Mouse (Mus musculus): ENCODE results near the gene Acin1. TPM values are rescaled to one million over a fixed set of nuclear protein-coding genes. Genes with fewer than 3 reads are reported as not detected.

Acin1 gene
- polyA plus RNA-seq, 1 experiment from 2014 or later: 132 TPM

- Histone ChIP-seq H3K4me3 (replicated peaks) (no peak overlapping the region), H3K4me2 (replicated peaks) (no peak overlapping the region), H3K4me1 (peaks cover 23% of the 10 kb centered on the region), H3K36me3 (peaks cover 63% of the 10 kb centered on the region), H3K9ac (no peak overlapping the region), H3K9me3 (replicated peaks) (no peaks in the 10 kb centered on the region), H3K27ac (replicated peaks) (no peak overlapping the region), H3K27me3 (no peaks in the 10 kb centered on the region)
- 79% methylated on average over 25 of the region's 25 CpGs for WGBS
- no peak for ATAC-seq (ENCODE audit: insufficient number of reproducible peaks, low FRiP score, low TSS enrichment, low read depth)
These were observed 44.3 kb downstream of the Acin1 start for GRCm38 (mm10) chr14:54642224-54642944.

GRCm38 (mm10) chr14:54641305-54641969 is 45.3 kb downstream of the Acin1 start, which contains the start of gene Cdh24:
Cdh24 (minus strand) TSS chr14:54641364.
- Histone ChIP-seq H3K4me1 (peaks cover 23% of the 10 kb centered on the region), H3K4me3 (replicated peaks) (peak within 1 kb of the TSS; percentile 80), H3K9me3 (replicated peaks) (no peaks in the 10 kb centered on the region), H3K27ac (replicated peaks) (peak within 1 kb of the TSS; percentile 86), H3K36me3 (peaks cover 62% of the 10 kb centered on the region), H3K4me2 (replicated peaks) (peak within 1 kb of the TSS; percentile 96), H3K9ac (peak within 1 kb of the TSS; percentile 72), H3K27me3 (no peaks in the 10 kb centered on the region)
- peak; percentile 93 for ATAC-seq (ENCODE audit: insufficient number of reproducible peaks, low FRiP score, low TSS enrichment, low read depth)
- under 1% methylated on average over 52 of the region's 52 CpGs for WGBS

DNA sequence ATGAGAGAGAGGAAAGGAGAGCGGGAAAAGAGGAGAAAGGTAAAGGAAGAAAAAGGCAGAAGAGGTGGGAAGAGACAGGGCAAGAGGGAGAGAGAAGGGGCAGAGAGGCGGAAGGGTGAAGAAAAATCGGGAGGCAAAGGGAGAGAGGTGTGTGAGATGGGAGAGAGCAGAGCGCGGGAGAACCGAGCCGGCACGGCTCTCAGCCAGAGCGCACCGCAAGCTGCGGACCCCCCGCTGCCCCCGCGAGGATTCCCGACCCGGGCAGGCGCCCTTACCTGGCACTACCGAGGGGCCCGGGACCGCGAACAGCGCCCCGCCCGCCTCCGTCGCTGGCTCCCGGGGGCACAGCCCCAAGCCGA is 45.8 kb downstream of the Acin1 start, which contains the start of gene Gm17606:
Gm17606 (plus strand) TSS at position 7 of the 359 bp plus-strand sequence.
- peak within 1 kb of the TSS; percentile 80 for H3K4me3 ChIP-seq (replicated peaks)
- H3K36me3 ChIP-seq: peaks cover 62% of the 10 kb centered on the region
- H3K9ac ChIP-seq: peak within 1 kb of the TSS; percentile 72
- ATAC-seq (ENCODE audit: insufficient number of reproducible peaks, low FRiP score, low TSS enrichment, low read depth): no peak
- H3K9me3 ChIP-seq (replicated peaks): no peaks in the 10 kb centered on the region
- peak within 1 kb of the TSS; percentile 96 for H3K4me2 ChIP-seq (replicated peaks)
- H3K27me3 ChIP-seq: no peaks in the 10 kb centered on the region
- peak within 1 kb of the TSS; percentile 86 for H3K27ac ChIP-seq (replicated peaks)
- 1% methylated on average over 28 of the region's 28 CpGs for WGBS
- peaks cover 23% of the 10 kb centered on the region for H3K4me1 ChIP-seq

- no peak overlapping the region for H3K9ac ChIP-seq
- no peak for ATAC-seq (ENCODE audit: insufficient number of reproducible peaks, low FRiP score, low TSS enrichment, low read depth)
- H3K27me3 ChIP-seq: no peaks in the 10 kb centered on the region
- H3K9me3 ChIP-seq (replicated peaks): no peaks in the 10 kb centered on the region
- peaks cover 59% of the 10 kb centered on the region for H3K36me3 ChIP-seq
- peaks cover 23% of the 10 kb centered on the region for H3K4me1 ChIP-seq
- WGBS: 14% methylated on average over 4 of the region's 4 CpGs
- peak overlapping the region; percentile 96 for H3K4me2 ChIP-seq (replicated peaks)
- H3K27ac ChIP-seq (replicated peaks): 0 out of 2 replicates have a peak overlapping the region, but pooled peaks have one; percentile 5
- peak overlapping the region; percentile 80 for H3K4me3 ChIP-seq (replicated peaks)
These were observed 46.6 kb downstream of the Acin1 start for GRCm38 (mm10) chr14:54640121-54640520.

DNA sequence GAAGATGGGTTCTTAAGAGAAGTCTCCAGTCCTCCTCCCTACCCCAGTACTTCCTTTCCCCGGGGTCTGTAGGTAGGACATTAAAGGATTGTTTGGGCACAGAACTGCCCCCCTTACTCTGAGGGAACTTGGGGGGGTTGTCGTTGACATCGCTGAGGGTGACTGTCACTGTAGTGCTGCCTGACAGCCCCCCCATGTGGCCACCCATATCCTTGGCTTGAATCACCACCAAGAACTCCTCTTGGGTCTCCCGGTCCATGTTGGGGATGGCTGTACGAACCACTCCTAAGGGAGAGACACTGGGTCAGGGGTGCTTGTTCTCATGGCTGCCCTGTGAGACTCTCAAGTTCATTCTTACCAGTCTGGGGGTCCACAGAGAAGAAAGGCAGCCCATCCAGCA is 48.5 kb downstream of the Acin1 start:
- Histone ChIP-seq H3K9me3 (replicated peaks) (no peaks in the 10 kb centered on the region), H3K27ac (replicated peaks) (no peak overlapping the region), H3K9ac (no peak overlapping the region), H3K36me3 (peaks cover 49% of the 10 kb centered on the region), H3K27me3 (no peaks in the 10 kb centered on the region), H3K4me2 (replicated peaks) (no peak overlapping the region), H3K4me3 (replicated peaks) (no peak overlapping the region), H3K4me1 (peaks cover 23% of the 10 kb centered on the region)
- 64% methylated on average over 5 of the region's 5 CpGs for WGBS
- no peak for ATAC-seq (ENCODE audit: insufficient number of reproducible peaks, low FRiP score, low TSS enrichment, low read depth)

GRCm38 (mm10) chr14:54636954-54637353 is 49.8 kb downstream of the Acin1 start:
- H3K36me3 ChIP-seq: peaks cover 50% of the 10 kb centered on the region
- 51% methylated on average over 8 of the region's 8 CpGs for WGBS
- H3K27me3 ChIP-seq: no peaks in the 10 kb centered on the region
- H3K4me3 ChIP-seq (replicated peaks): no peak overlapping the region
- ATAC-seq (ENCODE audit: insufficient number of reproducible peaks, low FRiP score, low TSS enrichment, low read depth): no peak
- no peaks in the 10 kb centered on the region for H3K9me3 ChIP-seq (replicated peaks)
- peaks cover 23% of the 10 kb centered on the region for H3K4me1 ChIP-seq
- H3K9ac ChIP-seq: no peak overlapping the region
- H3K4me2 ChIP-seq (replicated peaks): no peak overlapping the region
- H3K27ac ChIP-seq (replicated peaks): no peak overlapping the region

DNA sequence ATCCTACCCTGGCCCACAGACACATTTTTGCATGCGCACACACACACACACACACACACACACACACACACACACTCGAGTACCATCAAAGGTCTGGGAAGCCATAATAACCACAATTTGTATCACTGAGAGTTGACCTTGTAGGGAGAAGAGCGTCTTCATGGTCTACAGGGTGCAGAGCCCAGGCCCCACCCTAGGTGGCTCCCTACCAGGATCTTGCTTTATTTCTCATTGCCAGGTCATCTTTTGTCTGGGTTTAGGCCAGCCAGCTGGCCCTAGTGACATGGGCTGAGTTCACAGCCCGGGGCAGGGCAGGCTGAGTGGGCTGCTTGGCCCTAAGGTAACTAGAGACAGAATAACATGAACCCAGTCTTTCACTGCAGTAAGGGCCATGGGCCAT is 52.5 kb downstream of the Acin1 start:
- no peak overlapping the region for H3K27ac ChIP-seq (replicated peaks)
- peaks cover 64% of the 10 kb centered on the region for H3K36me3 ChIP-seq
- ATAC-seq (ENCODE audit: insufficient number of reproducible peaks, low FRiP score, low TSS enrichment, low read depth): no peak
- 78% methylated on average over 4 of the region's 4 CpGs for whole genome bisulfite sequencing
- H3K27me3 ChIP-seq: no peaks in the 10 kb centered on the region
- no peak overlapping the region for H3K4me2 ChIP-seq (replicated peaks)
- peaks cover under 1% of the 10 kb centered on the region; the same call in 1 of the 2 replicates for H3K4me1 ChIP-seq
- H3K9ac ChIP-seq: no peak overlapping the region
- H3K9me3 ChIP-seq (replicated peaks): no peaks in the 10 kb centered on the region
- no peak overlapping the region for H3K4me3 ChIP-seq (replicated peaks)

DNA sequence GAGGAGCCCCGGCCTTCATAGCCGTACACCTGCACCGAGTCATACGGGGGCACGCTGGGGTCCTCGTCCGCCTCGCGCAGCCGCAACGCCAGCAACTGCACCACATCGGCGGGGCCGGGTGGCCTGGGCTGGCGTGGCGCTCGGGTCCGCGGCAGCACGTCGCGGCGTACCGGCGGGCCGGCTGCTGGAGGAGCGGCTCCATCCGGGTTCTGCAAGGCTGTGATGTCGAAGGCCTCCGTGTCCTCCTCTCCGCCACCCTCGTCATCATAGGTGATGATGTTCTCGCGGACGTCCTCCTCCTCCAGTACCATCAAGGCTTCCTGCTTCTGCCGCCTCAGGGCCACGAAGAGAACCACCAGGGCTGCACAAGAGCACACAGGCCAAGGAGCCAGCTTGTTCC is 54.5 kb downstream of the Acin1 start:
- no peaks in the 10 kb centered on the region for H3K4me1 ChIP-seq
- H3K9me3 ChIP-seq (replicated peaks): no peaks in the 10 kb centered on the region
- H3K9ac ChIP-seq: no peak overlapping the region
- H3K4me2 ChIP-seq (replicated peaks): no peak overlapping the region
- no peak overlapping the region for H3K4me3 ChIP-seq (replicated peaks)
- H3K27me3 ChIP-seq: no peaks in the 10 kb centered on the region
- H3K27ac ChIP-seq (replicated peaks): no peak overlapping the region
- no peak for ATAC-seq (ENCODE audit: insufficient number of reproducible peaks, low FRiP score, low TSS enrichment, low read depth)
- peaks cover 53% of the 10 kb centered on the region for H3K36me3 ChIP-seq
- WGBS: 94% methylated on average over 28 of the region's 37 CpGs

- no peak overlapping the region for H3K4me2 ChIP-seq (replicated peaks)
- 63% methylated on average over 4 of the region's 4 CpGs for WGBS
- no peaks in the 10 kb centered on the region for H3K9me3 ChIP-seq (replicated peaks)
- H3K4me3 ChIP-seq (replicated peaks): no peak overlapping the region
- no peak overlapping the region for H3K9ac ChIP-seq
- no peaks in the 10 kb centered on the region for H3K27me3 ChIP-seq
- ATAC-seq (ENCODE audit: insufficient number of reproducible peaks, low FRiP score, low TSS enrichment, low read depth): no peak
- H3K27ac ChIP-seq (replicated peaks): no peak overlapping the region
- H3K36me3 ChIP-seq: peaks cover 44% of the 10 kb centered on the region
- H3K4me1 ChIP-seq: no peaks in the 10 kb centered on the region
These were observed 55.5 kb downstream of the Acin1 start for GRCm38 (mm10) chr14:54631240-54631599.

GRCm38 (mm10) chr14:54630583-54631239 is 56.0 kb downstream of the Acin1 start:
- Histone ChIP-seq H3K9me3 (replicated peaks) (no peaks in the 10 kb centered on the region), H3K9ac (no peak overlapping the region), H3K27me3 (no peaks in the 10 kb centered on the region), H3K4me3 (replicated peaks) (no peak overlapping the region), H3K27ac (replicated peaks) (no peak overlapping the region), H3K4me2 (replicated peaks) (no peak overlapping the region), H3K36me3 (peaks cover 39% of the 10 kb centered on the region), H3K4me1 (no peaks in the 10 kb centered on the region)
- 66% methylated on average over 11 of the region's 11 CpGs for WGBS
- no peak for ATAC-seq (ENCODE audit: insufficient number of reproducible peaks, low FRiP score, low TSS enrichment, low read depth)

- H3K4me3 ChIP-seq (replicated peaks): no peak overlapping the region
- no peak for ATAC-seq (ENCODE audit: insufficient number of reproducible peaks, low FRiP score, low TSS enrichment, low read depth)
- H3K27me3 ChIP-seq: no peaks in the 10 kb centered on the region
- H3K27ac ChIP-seq (replicated peaks): no peak overlapping the region
- 80% methylated on average over 2 of the region's 2 CpGs for WGBS
- H3K36me3 ChIP-seq: peaks cover 36% of the 10 kb centered on the region
- no peaks in the 10 kb centered on the region for H3K4me1 ChIP-seq
- H3K9me3 ChIP-seq (replicated peaks): no peaks in the 10 kb centered on the region
- no peak overlapping the region for H3K4me2 ChIP-seq (replicated peaks)
- H3K9ac ChIP-seq: no peak overlapping the region
These were observed 56.9 kb downstream of the Acin1 start for GRCm38 (mm10) chr14:54629797-54630196.

Measured in embryonic facial prominence, embryonic 15.5 days (tissue).